Mouse (Mus musculus) stomach, postnatal 0 days (tissue): ENCODE data around the gene Alg12.

Experiments used
- CTCF ChIP-seq: IDR thresholded peaks from 2 replicates; pipeline ENCODE4 v1.5.1; 2016; ENCODE audit warnings: antibody characterized with exemption, low read depth, mild to moderate bottlenecking, moderate library complexity
- EP300 ChIP-seq: optimal IDR thresholded peaks from 2 replicates; pipeline ENCODE3; 2016; ENCODE audit warnings: antibody characterized with exemption

GRCm38 (mm10) chr15:88857361-88857760 lies 38.2 kb upstream of the Alg12 start:
- TF ChIP-seq CTCF (no peak), EP300 (no peak)
